Mouse (Mus musculus): ENCODE results near the gene Cst7.
"Not testable (repeated sequence)": the region's sequence is repeated elsewhere in the genome, so short reads cannot be mapped to it uniquely, and the experiment has no call there.

DNA sequence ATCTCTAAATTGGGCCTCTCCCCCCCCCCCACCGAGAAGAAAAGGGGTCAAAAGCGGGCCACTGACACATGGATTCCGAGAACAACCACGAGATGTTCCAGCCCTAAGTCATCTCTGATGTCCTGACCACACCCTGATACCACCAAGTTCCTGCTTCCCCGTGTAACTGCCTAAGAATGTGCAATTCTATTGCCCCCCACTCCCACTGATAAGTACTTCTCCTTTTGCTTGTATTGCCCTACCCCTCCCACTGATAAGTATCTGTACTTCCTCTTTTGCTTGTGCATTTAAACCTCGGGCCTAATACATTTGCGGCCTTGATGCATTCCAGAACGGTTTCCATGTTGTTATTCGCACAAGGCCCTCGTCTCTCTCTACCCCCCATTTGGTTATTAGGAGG is 20.6 kb upstream of the Cst7 start:
- not testable (repeated sequence) for TF ChIP-seq CTCF (IDR thresholded peaks at IDR 0.05; ENCODE audit: extremely low read depth, insufficient read depth, insufficient read length, insufficient replicate concordance); POLR2A (IDR thresholded peaks at IDR 0.05; ENCODE audit: low read depth, low read length)

Data from spleen, adult 2 months (tissue).